Mouse (Mus musculus) lung, embryonic 15.5 days (tissue): ENCODE measurements around the gene Zfp874a. TPM values are rescaled to one million over a fixed set of nuclear protein-coding genes. Genes with fewer than 3 reads are reported as not detected.
"Not testable (repeated sequence)": the region's sequence is repeated elsewhere in the genome, so short reads cannot be mapped to it uniquely, and the experiment has no call there.

Source experiments
- ATAC-seq: fragments of 200-750 bp; cut with Nextera tagmentation; 2 replicates; pipeline ENCODE4 v1.8.0; 2017; ENCODE audit warnings: moderate number of reproducible peaks, borderline replicate concordance; ENCODE audit not compliant: low FRiP score, low TSS enrichment; ENCODE audit errors: extremely low read depth
- H3K27ac ChIP-seq: fragments of 300-500 bp; sonication (generic); 2 replicates; pipeline ENCODE4 v1.5.1; 2015; ENCODE audit warnings: moderate library complexity, mild to moderate bottlenecking, inconsistent platforms
- H3K27me3 ChIP-seq: fragments of 300-500 bp; sonication (generic); 2 replicates; pipeline ENCODE4 v1.6.1; 2015; ENCODE audit warnings: inconsistent platforms
- H3K36me3 ChIP-seq: fragments of 300-500 bp; sonication (generic); 2 replicates; pipeline ENCODE4 v1.6.1; 2015; ENCODE audit warnings: inconsistent platforms
- H3K4me1 ChIP-seq: fragments of 300-500 bp; sonication (generic); 2 replicates; pipeline ENCODE4 v1.6.1; 2015; ENCODE audit warnings: inconsistent platforms
- H3K4me2 ChIP-seq: fragments of 300-500 bp; sonication (generic); 2 replicates; pipeline ENCODE4 v1.6.1; 2015; ENCODE audit warnings: inconsistent platforms, mild to moderate bottlenecking, moderate library complexity
- H3K4me3 ChIP-seq: fragments of 300-500 bp; sonication (generic); 2 replicates; pipeline ENCODE4 v1.5.1; 2015; ENCODE audit warnings: mild to moderate bottlenecking, inconsistent platforms
- H3K9ac ChIP-seq: fragments of 300-500 bp; sonication (generic); 2 replicates; pipeline ENCODE4 v1.6.1; 2015; ENCODE audit warnings: inconsistent platforms
- H3K9me3 ChIP-seq: fragments of 300-500 bp; sonication (generic); 2 replicates; pipeline ENCODE4 v1.6.1; 2016; ENCODE audit warnings: inconsistent platforms
- WGBS: fragments of 180-500 bp; shearing (Covaris S2); methylation state at CpG from one replicate; pipeline ENCODE4 v1.1.7; 2015; 5-methylcytosine and 5-hydroxymethylcytosine counted together
- polyA plus RNA-seq: library from polyadenylated mRNA; unstranded; fragments of >200 nt; fragmentation: Nextera tagmentation; extraction: Ambion mirVana; gene quantifications from 2 replicates; pipeline ENCODE4 v1.2.1, GENCODE M21; 2015

Gene Zfp874a
- polyA plus RNA-seq: 9.6 TPM in 2 replicates

DNA sequence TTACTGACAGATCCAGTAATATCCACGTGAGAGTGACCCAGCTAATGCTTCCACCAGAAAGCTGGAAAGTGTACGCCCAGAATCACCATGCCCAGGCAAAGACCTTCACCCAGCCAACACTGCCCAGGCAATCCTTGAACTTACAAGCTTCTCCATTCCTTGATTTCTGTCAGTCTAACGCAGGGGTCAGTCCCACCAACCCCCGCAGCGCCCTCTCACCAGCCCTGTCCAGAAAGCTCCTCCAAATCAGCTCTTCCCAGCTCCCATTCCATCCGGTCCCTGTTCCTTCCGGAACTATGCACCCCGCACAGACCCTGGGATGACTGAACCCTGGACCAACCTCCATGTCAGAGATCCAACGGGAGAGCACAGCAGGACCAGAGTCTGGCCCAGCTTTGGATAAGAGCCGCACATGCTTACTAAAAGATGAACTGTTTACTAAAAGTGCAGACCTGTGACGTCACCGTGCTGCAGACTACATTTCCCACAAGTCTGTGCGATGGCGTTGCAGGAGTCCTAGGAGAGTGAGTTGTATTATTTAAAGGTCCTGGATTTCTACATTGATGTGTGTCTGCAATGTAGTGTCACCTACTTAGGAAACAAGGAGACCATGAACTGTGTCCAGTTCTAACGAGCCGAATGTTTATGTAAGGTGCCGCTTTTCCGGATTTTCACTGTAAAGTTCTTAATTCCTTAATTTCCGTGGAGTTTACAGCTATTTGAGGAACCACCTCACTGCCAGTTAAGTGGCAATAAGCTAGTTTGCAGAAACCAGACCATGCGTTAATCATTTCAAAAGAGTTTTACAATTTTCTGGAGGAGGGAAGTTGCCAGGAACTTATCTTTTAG, at the start of gene Zfp874a:
Gene Zfp874a, minus strand, starts transcription at position 453 of the 849 bp plus-strand sequence.
- WGBS: 1% methylated on average over 20 of the region's 20 CpGs
- Histone ChIP-seq H3K4me3 (peak within 1 kb of the TSS; percentile 65), H3K9ac (peak within 1 kb of the TSS; percentile 59), H3K9me3 (no peaks in the 10 kb centered on the region), H3K27ac (no peak within 1 kb of the TSS), H3K27me3 (no peaks in the 10 kb centered on the region), H3K36me3 (peaks cover 12% of the 10 kb centered on the region), H3K4me1 (no peaks in the 10 kb centered on the region), H3K4me2 (peak within 1 kb of the TSS; percentile 73)
- ATAC-seq: peak; percentile 99

DNA sequence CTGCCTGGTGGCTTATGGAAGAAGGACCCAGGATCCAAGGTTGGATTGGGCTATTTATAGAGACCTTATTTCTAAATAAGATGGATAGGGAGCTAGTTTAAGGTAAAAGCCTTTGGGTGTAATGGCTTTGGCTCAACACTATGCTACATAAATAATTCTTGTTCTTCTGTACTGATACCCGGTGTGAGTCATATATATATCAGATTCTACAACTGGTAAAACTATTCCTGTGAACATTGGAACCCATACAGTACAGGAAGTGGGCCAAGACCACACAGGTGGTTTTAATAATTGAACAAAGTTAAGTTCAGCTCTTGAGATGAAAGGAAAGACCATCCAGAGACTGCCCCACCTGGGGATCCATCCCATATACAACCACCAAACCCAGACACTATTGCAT, 49.5 kb upstream of the Zfp874a start:
- no peak overlapping the region for H3K9ac ChIP-seq
- H3K4me1 ChIP-seq: peaks cover 8% of the 10 kb centered on the region
- H3K27ac ChIP-seq: no peak overlapping the region
- no peak for ATAC-seq
- H3K27me3 ChIP-seq: no peaks in the 10 kb centered on the region
- no peak overlapping the region for H3K4me2 ChIP-seq
- WGBS: 75% methylated on average over 1 of the region's 1 CpGs
- no peaks in the 10 kb centered on the region for H3K9me3 ChIP-seq
- no peaks in the 10 kb centered on the region for H3K36me3 ChIP-seq
- 0 out of 2 replicates have a peak overlapping the region, but pooled peaks have one; percentile 81 for H3K4me3 ChIP-seq

DNA sequence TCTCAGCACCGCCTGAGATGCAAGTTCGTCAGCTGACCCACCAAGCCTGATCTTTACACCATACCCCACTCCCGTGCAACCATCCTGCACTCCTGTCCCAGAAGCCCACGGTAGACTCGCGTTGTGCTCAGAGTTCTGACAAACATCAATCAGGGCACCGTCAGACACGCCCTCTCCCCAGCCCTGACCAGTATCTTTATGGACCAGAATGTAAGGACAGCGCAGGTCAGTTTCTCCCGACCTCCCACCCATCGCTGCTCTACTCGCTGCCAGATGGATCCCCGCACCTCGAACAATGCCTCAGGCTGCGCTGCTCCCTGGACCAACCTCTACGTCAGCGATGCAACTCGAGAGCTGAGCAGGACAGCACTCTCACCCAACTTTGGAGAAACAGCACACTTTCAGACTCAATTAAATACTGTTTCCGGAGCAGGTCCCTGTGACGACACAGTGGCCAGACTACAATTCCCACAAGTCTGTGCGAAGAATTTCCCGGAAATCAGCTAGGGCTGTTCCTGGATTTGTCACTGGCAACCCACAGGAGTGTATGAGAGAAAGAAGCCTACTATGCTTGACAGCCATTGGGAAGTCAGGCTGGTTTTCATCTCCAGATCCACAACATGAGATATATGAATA, 48.8 kb upstream of the Zfp874a start, which contains the start of gene Zfp58:
Gene Zfp58, minus strand, starts transcription at position 472 of the 636 bp plus-strand sequence.
- ATAC-seq: peak; percentile 95
- under 1% methylated on average over 22 of the region's 22 CpGs for WGBS

DNA sequence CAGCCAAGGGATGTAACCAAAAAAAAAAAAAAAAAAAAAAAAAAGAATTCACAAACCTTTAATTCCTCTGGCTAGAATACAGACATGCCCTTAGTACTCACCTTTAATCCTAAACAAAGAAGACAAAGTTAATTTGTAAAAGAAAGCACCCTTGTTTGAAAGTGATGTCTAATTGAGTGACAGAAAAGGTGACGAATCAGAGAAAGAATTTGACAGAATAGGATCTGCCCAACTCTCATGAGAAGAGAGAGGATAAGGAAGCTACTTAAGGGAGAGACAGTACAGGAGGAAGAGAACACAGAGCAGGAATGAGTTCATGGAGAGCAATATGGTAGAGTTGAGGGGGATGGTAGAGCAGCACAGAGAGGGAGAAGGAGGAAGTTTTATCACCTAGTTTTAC, 44.2 kb upstream of the Zfp874a start:
- H3K4me3 ChIP-seq: no peak overlapping the region
- H3K27me3 ChIP-seq: no peaks in the 10 kb centered on the region
- H3K9ac ChIP-seq: no peak overlapping the region
- no peak for ATAC-seq
- H3K27ac ChIP-seq: no peak overlapping the region
- H3K4me2 ChIP-seq: no peak overlapping the region
- H3K36me3 ChIP-seq: peaks cover 44% of the 10 kb centered on the region
- WGBS: 95% methylated on average over 1 of the region's 1 CpGs
- peaks cover 8% of the 10 kb centered on the region for H3K4me1 ChIP-seq
- peaks cover 9% of the 10 kb centered on the region; the same call in 1 of the 2 replicates for H3K9me3 ChIP-seq

More for the DNA sequence above, 48.8 kb upstream of the Zfp874a start, which contains the start of gene Zfp58:
- Histone ChIP-seq H3K9me3 (no peaks in the 10 kb centered on the region), H3K36me3 (peaks cover 2% of the 10 kb centered on the region; the same call in 1 of the 2 replicates), H3K27ac (peak within 1 kb of the TSS; percentile 41; the same call in 1 of the 2 replicates), H3K4me1 (peaks cover 8% of the 10 kb centered on the region), H3K4me3 (peak within 1 kb of the TSS; percentile 81), H3K27me3 (no peaks in the 10 kb centered on the region), H3K9ac (peak within 1 kb of the TSS; percentile 67), H3K4me2 (peak within 1 kb of the TSS; percentile 74)

DNA sequence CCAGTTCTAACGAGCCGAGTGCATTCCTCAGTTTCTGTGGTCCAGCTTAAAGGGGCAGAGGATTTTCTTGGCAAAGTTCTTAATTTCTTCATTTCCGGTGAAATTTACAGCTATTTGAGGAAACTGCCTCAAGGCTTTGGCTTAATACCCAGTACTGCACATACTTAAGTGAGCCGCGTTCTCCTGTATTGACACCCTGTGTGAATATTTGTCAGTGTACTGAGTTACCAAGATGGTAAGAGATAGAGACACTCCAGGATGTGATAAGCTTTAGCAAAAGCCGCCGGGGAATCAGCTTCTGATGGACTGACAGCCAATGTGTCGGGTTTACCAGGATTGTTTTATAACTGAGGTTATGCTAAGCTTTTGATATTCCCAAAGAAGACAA, 33.0 kb upstream of the Zfp874a start:
- Histone ChIP-seq H3K27me3 (no peaks in the 10 kb centered on the region), H3K36me3 (0 out of 2 replicates have a peak, but pooled peaks cover 10% of the 10 kb centered on the region), H3K9ac (peak overlapping the region; percentile 64), H3K27ac (peak overlapping the region; percentile 60; the same call in 1 of the 2 replicates), H3K4me3 (peak overlapping the region; percentile 69), H3K4me1 (0 out of 2 replicates have a peak, but pooled peaks cover 4% of the 10 kb centered on the region), H3K9me3 (no peaks in the 10 kb centered on the region), H3K4me2 (peak overlapping the region; percentile 74)
- WGBS: 30% methylated on average over 8 of the region's 8 CpGs
- peak; percentile 51; the same call in 1 of the 2 replicates for ATAC-seq

DNA sequence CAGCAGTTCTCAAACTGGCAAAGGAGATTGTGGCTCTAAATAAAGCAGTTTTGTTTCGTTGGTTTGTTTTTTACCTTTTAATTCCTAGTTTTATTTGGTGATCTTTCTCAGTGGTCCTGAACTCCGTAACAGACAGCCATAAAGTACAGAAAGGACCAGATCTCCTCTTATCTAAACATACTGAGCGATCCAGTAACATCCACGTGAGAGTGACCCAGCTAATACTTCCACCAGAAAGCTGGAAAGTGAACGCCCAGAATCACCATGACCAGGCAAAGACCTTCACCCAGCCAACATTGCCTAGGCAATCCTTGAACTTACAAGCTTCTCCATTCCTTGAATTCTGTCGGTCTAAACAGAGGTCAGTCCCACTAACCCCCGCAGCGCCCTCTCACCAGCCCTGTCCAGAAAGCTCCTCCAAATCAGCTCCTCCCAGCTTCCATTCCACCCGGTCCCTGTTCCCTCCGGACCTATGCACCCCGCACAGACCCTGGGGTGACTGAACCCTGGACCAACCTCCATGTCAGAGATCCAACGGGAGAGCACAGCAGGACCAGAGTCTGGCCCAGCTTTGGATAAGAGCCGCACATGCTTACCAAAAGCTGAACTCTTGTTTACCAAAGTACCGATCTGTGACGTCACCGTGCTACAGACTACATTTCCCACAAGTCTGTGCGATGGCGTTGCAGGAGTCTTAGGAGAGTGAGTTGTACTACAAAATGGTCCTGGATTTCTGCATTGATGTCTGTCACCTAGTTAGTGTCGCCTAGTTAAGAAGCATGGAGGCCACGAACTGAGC, 32.4 kb upstream of the Zfp874a start, which contains the start of gene Zfp874b:
Gene Zfp874b, minus strand, starts transcription at position 634 of the 799 bp plus-strand sequence.
- H3K27ac ChIP-seq: peak within 1 kb of the TSS; percentile 60; the same call in 1 of the 2 replicates

DNA sequence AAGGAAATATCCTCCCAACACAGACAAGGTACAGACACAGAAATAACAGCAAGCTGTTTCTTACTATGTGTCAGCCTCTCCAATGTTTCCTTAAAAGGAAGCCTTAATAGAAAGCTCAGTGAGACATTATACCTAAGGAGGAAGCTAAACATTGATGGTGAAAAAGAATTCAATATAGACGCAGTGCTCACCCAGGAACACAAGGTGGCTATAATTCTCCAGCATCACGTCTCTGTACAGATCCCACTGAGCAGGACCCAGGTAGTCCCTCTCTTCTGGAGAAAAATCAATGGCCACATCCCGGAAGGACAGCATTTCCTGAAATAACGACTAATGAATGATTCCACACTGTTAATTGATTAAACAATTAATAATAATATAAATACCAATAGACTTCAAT, 30.1 kb upstream of the Zfp874a start:
- no peak overlapping the region for H3K27ac ChIP-seq
- 59% methylated on average over 4 of the region's 4 CpGs for WGBS
- ATAC-seq: no peak

More for the DNA sequence above, 32.4 kb upstream of the Zfp874a start, which contains the start of gene Zfp874b:
- Histone ChIP-seq H3K4me2 (peak within 1 kb of the TSS; percentile 74), H3K9me3 (no peaks in the 10 kb centered on the region), H3K4me3 (peak within 1 kb of the TSS; percentile 69), H3K4me1 (0 out of 2 replicates have a peak, but pooled peaks cover 4% of the 10 kb centered on the region), H3K27me3 (no peaks in the 10 kb centered on the region), H3K9ac (peak within 1 kb of the TSS; percentile 64), H3K36me3 (0 out of 2 replicates have a peak, but pooled peaks cover 7% of the 10 kb centered on the region)
- ATAC-seq: peak; percentile 97
- 2% methylated on average over 20 of the region's 20 CpGs for WGBS

DNA sequence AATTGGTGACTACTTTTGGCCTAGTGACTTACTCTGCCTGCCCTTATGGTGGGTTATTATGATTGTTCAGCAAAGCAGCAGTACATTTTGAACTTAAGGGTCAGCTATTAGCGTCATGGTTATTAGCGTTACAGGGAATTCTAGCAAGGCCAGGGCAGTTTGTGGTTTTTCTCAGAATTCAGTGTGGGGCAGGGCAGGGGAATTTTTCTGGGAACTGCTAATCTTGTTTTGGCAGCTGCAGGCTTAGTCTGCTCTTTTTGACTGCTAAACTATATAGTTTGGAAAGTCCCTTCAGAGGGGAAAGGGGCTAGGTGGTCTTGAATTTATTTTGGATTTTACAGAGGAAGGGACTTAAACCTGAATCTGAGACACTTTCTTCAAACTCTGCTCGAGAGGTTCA, 17.9 kb upstream of the Zfp874a start:
- Histone ChIP-seq H3K9me3 (no peaks in the 10 kb centered on the region), H3K4me2 (no peak overlapping the region), H3K27ac (no peak overlapping the region), H3K4me3 (no peak overlapping the region), H3K27me3 (no peaks in the 10 kb centered on the region), H3K36me3 (peaks cover 21% of the 10 kb centered on the region), H3K9ac (no peak overlapping the region), H3K4me1 (no peaks in the 10 kb centered on the region)
- no peak for ATAC-seq
- 91% methylated on average over 3 of the region's 3 CpGs for WGBS

More for the DNA sequence above, 30.1 kb upstream of the Zfp874a start:
- Histone ChIP-seq H3K9me3 (no peaks in the 10 kb centered on the region), H3K4me3 (no peak overlapping the region), H3K4me1 (0 out of 2 replicates have a peak, but pooled peaks cover 4% of the 10 kb centered on the region), H3K27me3 (no peaks in the 10 kb centered on the region), H3K9ac (no peak overlapping the region), H3K36me3 (no peaks in the 10 kb centered on the region), H3K4me2 (no peak overlapping the region)

DNA sequence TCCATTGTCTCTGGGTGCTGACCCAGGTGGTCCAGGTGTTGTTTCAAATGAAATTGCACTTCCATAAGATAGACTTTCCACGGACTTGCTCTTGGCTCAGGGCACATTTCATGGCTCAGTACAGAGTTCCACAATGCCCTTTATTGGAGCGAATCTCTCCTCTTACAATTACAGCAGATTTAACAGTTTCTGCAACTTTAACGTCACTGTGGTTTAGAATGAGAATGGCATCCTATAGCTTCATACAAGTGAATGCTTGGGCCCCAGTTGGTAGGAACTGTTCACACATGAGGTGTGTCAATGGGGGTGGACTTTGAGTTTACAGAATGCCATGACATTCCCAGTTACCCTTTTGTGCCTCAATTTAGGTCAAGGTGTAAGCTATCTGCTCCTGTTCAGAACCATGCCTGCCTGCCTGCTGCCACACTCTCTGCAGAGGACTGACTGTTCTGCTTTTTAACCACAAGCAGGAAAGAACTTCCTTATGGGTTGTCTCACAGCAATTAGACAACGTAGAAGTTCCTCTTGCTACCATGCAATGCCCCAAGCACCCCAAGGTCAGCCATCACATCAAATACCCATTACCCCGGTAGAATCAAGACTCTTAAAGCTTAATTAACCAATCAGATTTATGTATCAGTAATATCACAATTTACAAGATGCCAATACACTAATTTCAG, 12.2 kb upstream of the Zfp874a start:
- H3K9ac ChIP-seq, H3K4me3 ChIP-seq, H3K27me3 ChIP-seq, ATAC-seq, H3K4me2 ChIP-seq, H3K4me1 ChIP-seq, H3K27ac ChIP-seq, H3K36me3 ChIP-seq, H3K9me3 ChIP-seq: not testable (repeated sequence)
- WGBS: 78% methylated on average over 3 of the region's 5 CpGs

DNA sequence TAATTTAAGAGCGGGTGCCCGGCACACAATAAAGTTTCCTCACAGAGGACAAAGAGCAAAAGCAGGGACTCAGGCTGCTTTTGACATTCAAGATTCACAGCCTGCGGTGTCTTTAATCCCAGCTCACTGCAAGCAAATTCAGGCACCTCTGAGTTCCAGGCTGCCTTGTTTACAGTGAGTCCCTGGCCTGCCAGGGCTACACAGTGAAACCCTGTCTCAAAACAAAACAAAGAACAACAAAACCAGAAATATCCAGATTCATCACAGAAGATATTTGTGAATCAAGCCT, 541 bp upstream of the Zfp874a start:
- 12% methylated on average over 3 of the region's 3 CpGs for WGBS
- Histone ChIP-seq H3K4me1 (no peaks in the 10 kb centered on the region), H3K27me3 (no peaks in the 10 kb centered on the region), H3K4me2 (peak overlapping the region; percentile 73), H3K4me3 (peak overlapping the region; percentile 65), H3K9ac (peak overlapping the region; percentile 59; the same call in 1 of the 2 replicates), H3K9me3 (no peaks in the 10 kb centered on the region), H3K36me3 (peaks cover 7% of the 10 kb centered on the region), H3K27ac (no peak overlapping the region)
- no peak; the same call in 1 of the 2 replicates for ATAC-seq

DNA sequence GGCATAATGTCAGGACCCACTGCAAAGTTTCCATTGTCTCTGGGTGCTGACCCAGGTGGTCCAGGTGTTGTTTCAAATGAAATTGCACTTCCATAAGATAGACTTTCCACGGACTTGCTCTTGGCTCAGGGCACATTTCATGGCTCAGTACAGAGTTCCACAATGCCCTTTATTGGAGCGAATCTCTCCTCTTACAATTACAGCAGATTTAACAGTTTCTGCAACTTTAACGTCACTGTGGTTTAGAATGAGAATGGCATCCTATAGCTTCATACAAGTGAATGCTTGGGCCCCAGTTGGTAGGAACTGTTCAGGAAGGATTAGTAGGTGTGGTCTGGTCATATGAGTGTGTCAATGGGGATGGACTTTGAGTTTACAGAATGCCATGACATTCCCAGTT, 14.3 kb downstream of the Zfp874a start:
- not testable (repeated sequence) for H3K4me3 ChIP-seq, H3K4me2 ChIP-seq, H3K4me1 ChIP-seq, H3K27me3 ChIP-seq, H3K9ac ChIP-seq, H3K27ac ChIP-seq, H3K36me3 ChIP-seq, ATAC-seq, H3K9me3 ChIP-seq
- 67% methylated on average over 1 of the region's 3 CpGs for WGBS
